Mouse (Mus musculus) liver (tissue): ENCODE measurements around the gene Zfy2.

Experiments
- DNase-seq: peaks from one replicate; pipeline ENCODE4 v3.0.0-alpha.2; 2020; ENCODE audit warnings: mixed read lengths

The Zfy2 gene

GRCm38 (mm10) chrY:2170309-2170708, at the start of gene Zfy2:
Gene Zfy2, minus strand, starts transcription at chrY:2170409.
- DNase-seq = no peak
